Mouse (Mus musculus): ENCODE data around the gene Nudt15.

DNA sequence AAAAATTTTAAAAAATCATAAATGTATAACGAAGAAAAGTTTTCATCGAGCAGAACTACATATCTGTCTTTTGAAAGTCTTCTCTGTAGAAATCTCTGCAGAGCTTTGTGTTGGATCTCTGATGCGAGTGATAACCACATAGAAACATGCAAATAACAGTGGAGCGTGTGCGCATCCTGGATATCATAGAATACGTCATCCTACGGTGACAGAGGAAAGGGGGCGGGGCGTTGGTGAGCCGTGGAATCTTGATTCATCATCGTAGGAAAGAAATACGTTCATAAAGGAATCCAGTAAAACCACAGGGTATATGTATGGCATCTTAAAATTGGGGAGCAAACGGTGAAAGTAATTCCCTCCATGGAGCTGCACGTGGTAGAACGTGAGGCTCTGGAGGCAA, 40.8 kb downstream of the Nudt15 start:
- TF ChIP-seq CTCF (IDR thresholded peaks at IDR 0.05; ENCODE audit: low read depth), result no peak
- no peak for TF ChIP-seq EP300 (IDR thresholded peaks at IDR 0.05; ENCODE audit: low read depth)

Data from liver, embryonic 14.5 days (tissue).